Mouse (Mus musculus): ENCODE data around the gene Fbxo33. TPM values are rescaled to one million over a fixed set of nuclear protein-coding genes. Genes with fewer than 3 reads are reported as not detected.
"Not testable (repeated sequence)": the region's sequence is repeated elsewhere in the genome, so short reads cannot be mapped to it uniquely, and the experiment has no call there.

Fbxo33 gene
- 10 to 100 TPM; 48.7 to 54.6 TPM for total RNA-seq (2021)

- peak; percentile 90 to 96 for DNase-seq (ENCODE audit: extremely low spot score in 1 of 2, low spot score in 1 of 2)
These were observed at the start of gene Fbxo33 for GRCm38 (mm10) chr12:59219325-59220225. Gene Fbxo33, minus strand, starts transcription at chr12:59219725.

- DNase-seq (ENCODE audit: extremely low spot score in 1 of 2, low spot score in 1 of 2) = no peak
These were observed 46.4 kb upstream of the Fbxo33 start for GRCm38 (mm10) chr12:59265942-59266231.

GRCm38 (mm10) chr12:59265207-59265941 is 45.8 kb upstream of the Fbxo33 start:
- peak; percentile 53 to 65 for DNase-seq (ENCODE audit: extremely low spot score in 1 of 2, low spot score in 1 of 2)

GRCm38 (mm10) chr12:59262841-59263240 is 43.3 kb upstream of the Fbxo33 start:
- no peak for DNase-seq (ENCODE audit: extremely low spot score in 1 of 2, low spot score in 1 of 2)

- no peak for DNase-seq (ENCODE audit: extremely low spot score in 1 of 2, low spot score in 1 of 2)
These were observed 41.3 kb upstream of the Fbxo33 start for GRCm38 (mm10) chr12:59260798-59261197.

- no peak for DNase-seq (ENCODE audit: extremely low spot score in 1 of 2, low spot score in 1 of 2)
These were observed 40.8 kb upstream of the Fbxo33 start for GRCm38 (mm10) chr12:59260362-59260761.

- no peak for DNase-seq (ENCODE audit: extremely low spot score in 1 of 2, low spot score in 1 of 2)
These were observed 39.5 kb upstream of the Fbxo33 start for GRCm38 (mm10) chr12:59259015-59259414.

- no peak for DNase-seq (ENCODE audit: extremely low spot score in 1 of 2, low spot score in 1 of 2)
These were observed 30.8 kb upstream of the Fbxo33 start for GRCm38 (mm10) chr12:59250259-59250827.

GRCm38 (mm10) chr12:59248969-59249368 is 29.4 kb upstream of the Fbxo33 start:
- no peak for DNase-seq (ENCODE audit: extremely low spot score in 1 of 2, low spot score in 1 of 2)

GRCm38 (mm10) chr12:59241031-59241430 is 21.5 kb upstream of the Fbxo33 start:
- DNase-seq (ENCODE audit: extremely low spot score in 1 of 2, low spot score in 1 of 2) = not testable (repeated sequence)

GRCm38 (mm10) chr12:59238434-59238833 is 18.9 kb upstream of the Fbxo33 start:
- no peak for DNase-seq (ENCODE audit: extremely low spot score in 1 of 2, low spot score in 1 of 2)

GRCm38 (mm10) chr12:59228401-59228800 is 8.9 kb upstream of the Fbxo33 start:
- no peak for DNase-seq (ENCODE audit: extremely low spot score in 1 of 2, low spot score in 1 of 2)

- DNase-seq (ENCODE audit: extremely low spot score in 1 of 2, low spot score in 1 of 2) = peak in 1 of 2 experiments; percentile 23
These were observed 744 bp downstream of the Fbxo33 start for GRCm38 (mm10) chr12:59218640-59219321.

GRCm38 (mm10) chr12:59217331-59217730 is 2.2 kb downstream of the Fbxo33 start:
- no peak for DNase-seq (ENCODE audit: extremely low spot score in 1 of 2, low spot score in 1 of 2)

- no peak for DNase-seq (ENCODE audit: extremely low spot score in 1 of 2, low spot score in 1 of 2)
These were observed 2.8 kb downstream of the Fbxo33 start for GRCm38 (mm10) chr12:59216676-59217266.

GRCm38 (mm10) chr12:59216176-59216575 is 3.3 kb downstream of the Fbxo33 start:
- no peak for DNase-seq (ENCODE audit: extremely low spot score in 1 of 2, low spot score in 1 of 2)

GRCm38 (mm10) chr12:59207814-59208213 is 11.7 kb downstream of the Fbxo33 start:
- DNase-seq (ENCODE audit: extremely low spot score in 1 of 2, low spot score in 1 of 2) = no peak

- DNase-seq (ENCODE audit: extremely low spot score in 1 of 2, low spot score in 1 of 2) = no peak
These were observed 12.5 kb downstream of the Fbxo33 start for GRCm38 (mm10) chr12:59207000-59207390.

- no peak for DNase-seq (ENCODE audit: extremely low spot score in 1 of 2, low spot score in 1 of 2)
These were observed 13.1 kb downstream of the Fbxo33 start for GRCm38 (mm10) chr12:59206208-59206999.

- DNase-seq (ENCODE audit: extremely low spot score in 1 of 2, low spot score in 1 of 2) = no peak
These were observed 14.0 kb downstream of the Fbxo33 start for GRCm38 (mm10) chr12:59205571-59205970.
